Mouse (Mus musculus): Measurements from ENCODE around the gene Saysd1. TPM values are rescaled to one million over a fixed set of nuclear protein-coding genes. Genes with fewer than 3 reads are reported as not detected.
A peak's percentile ranks its signal among the peaks of the same experiment; 100 is the strongest.

The Saysd1 gene
- total and polyA plus RNA-seq, 3 experiments = 5.3 to 6.6 (median 5.9) TPM

GRCm38 (mm10) chr14:20177494-20178123 is 39.3 kb upstream of the Saysd1 start:
- Histone ChIP-seq H3K9me3 (replicated peaks; ENCODE audit: low read length) (no peaks in the 10 kb centered on the region), H3K4me2 (ENCODE audit: insufficient read depth, low read depth, poor library complexity, severe bottlenecking) (peak overlapping the region; percentile 89), H3K79me2 (replicated peaks; ENCODE audit: control insufficient read depth, extremely low read depth, insufficient read depth, poor library complexity, severe bottlenecking) (peaks cover 69% of the 10 kb centered on the region), H3K9ac (ENCODE audit: insufficient read depth, low read depth) (peak overlapping the region; percentile 41; the same call in 1 of the 2 replicates), H3K27me3 (replicated peaks) (no peaks in the 10 kb centered on the region), H3K36me3 (replicated peaks in 1 of 2; ENCODE audit: control insufficient read depth in 1 of 2, insufficient read depth in 1 of 2, low read length in 1 of 2) (no peaks in the 10 kb centered on the region), H3K4me1 (ENCODE audit: control insufficient read depth in 1 of 2, insufficient read depth in 2 of 2) (peaks cover 14 to 60% of the 10 kb centered on the region in 2 experiments), H3K4me3 (replicated peaks in 1 of 3; ENCODE audit: low read depth in 2 of 3, low read length in 2 of 3, poor library complexity in 1 of 3) (peak overlapping the region; percentile 7 to 87 (median 14)), H3K27ac (ENCODE audit: insufficient read depth, low read depth) (no peak overlapping the region)
- DNase-seq (ENCODE audit: extremely low read depth) = no peak
- dilution Hi-C loops (cut with MboI; ENCODE audit: extremely low pct_ligation_motif_present, extremely low pct_unique_long_range_greater_than_20kb, low sequenced_read_pairs) = no loop called here
- TF ChIP-seq ZMIZ1 (IDR thresholded peaks at IDR 0.05; ENCODE audit: low read depth, low read length) (no peak), RAD21 (IDR thresholded peaks at IDR 0.05; ENCODE audit: low read depth, low read length) (no peak), USF2 (conservative IDR thresholded peaks at IDR 0.05; ENCODE audit: low read depth, low read length) (no peak), NELFE (IDR thresholded peaks at IDR 0.05; ENCODE audit: low read depth, low read length) (no peak), MAX (IDR thresholded peaks at IDR 0.05; ENCODE audit: low read length) (no peak), JUN (IDR thresholded peaks at IDR 0.05; ENCODE audit: insufficient read depth, low read depth, low read length) (no peak), USF1 (IDR thresholded peaks at IDR 0.05; ENCODE audit: low read depth, low read length) (no peak), MAFK (IDR thresholded peaks at IDR 0.05; ENCODE audit: insufficient replicate concordance, low read length) (no peak), BHLHE40 (IDR thresholded peaks at IDR 0.05; ENCODE audit: low read depth, low read length) (no peak), MAZ (IDR thresholded peaks at IDR 0.05; ENCODE audit: low read depth, low read length) (no peak), KAT2A (IDR thresholded peaks at IDR 0.05; ENCODE audit: insufficient replicate concordance, low read length) (no peak), MEF2A (IDR thresholded peaks at IDR 0.05; ENCODE audit: borderline replicate concordance, low read depth, low read length) (no peak), CHD1 (IDR thresholded peaks at IDR 0.05; ENCODE audit: low read depth, low read length) (no peak), TCF12 (IDR thresholded peaks at IDR 0.05; ENCODE audit: low read depth, low read length) (no peak), MYC (IDR thresholded peaks at IDR 0.05; ENCODE audit: low read depth, low read length) (no peak)
- in situ Hi-C loops (cut with MboI; ENCODE audit: low pct_ligation_motif_present, low pct_unique_long_range_greater_than_20kb, low sequenced_read_pairs) = loop anchor here (5.0 kb wide), 1 partner anchor 55 kb away; no protein-coding TSS in a partner anchor

DNA sequence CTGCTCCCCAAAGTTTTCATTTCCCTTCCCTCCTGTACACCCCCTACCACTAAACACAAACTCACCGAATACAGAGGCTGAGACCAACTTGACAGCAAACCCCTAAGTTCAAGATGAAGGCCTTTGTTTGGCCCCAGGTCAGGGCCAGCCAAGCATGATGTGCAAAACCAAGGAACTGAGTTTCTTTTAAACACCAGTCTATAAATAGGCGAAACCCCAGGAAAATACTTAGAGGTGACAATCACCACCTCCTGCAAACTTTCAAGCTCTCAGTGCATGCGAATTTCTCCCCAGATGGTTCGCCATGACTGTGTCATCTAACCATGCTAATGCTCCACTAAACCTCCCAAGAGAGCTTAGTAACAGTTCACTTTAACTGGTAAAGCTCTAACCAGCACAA is 37.4 kb upstream of the Saysd1 start:
- H3K79me2 ChIP-seq (replicated peaks; ENCODE audit: control insufficient read depth, extremely low read depth, insufficient read depth, poor library complexity, severe bottlenecking) = peaks cover 80% of the 10 kb centered on the region
- no peak for DNase-seq (ENCODE audit: extremely low read depth)
- no peak overlapping the region for H3K4me3 ChIP-seq (replicated peaks in 1 of 3; ENCODE audit: low read depth in 2 of 3, low read length in 2 of 3, poor library complexity in 1 of 3)
- dilution Hi-C loops (cut with MboI; ENCODE audit: extremely low pct_ligation_motif_present, extremely low pct_unique_long_range_greater_than_20kb, low sequenced_read_pairs) = no loop called here
- H3K27me3 ChIP-seq (replicated peaks) = no peaks in the 10 kb centered on the region
- 0 out of 2 replicates have a peak overlapping the region, but pooled peaks have one; percentile 0 for H3K9ac ChIP-seq (ENCODE audit: insufficient read depth, low read depth)
- no peaks in the 10 kb centered on the region for H3K9me3 ChIP-seq (replicated peaks; ENCODE audit: low read length)
- TF ChIP-seq MAX (IDR thresholded peaks at IDR 0.05; ENCODE audit: low read length) (peak; percentile 30; the same call in 1 of the 2 replicates), MXI1 (IDR thresholded peaks at IDR 0.05; ENCODE audit: low read depth, low read length) (0 out of 2 replicates have a peak, but pooled peaks have one; percentile 3), ETS1 (conservative IDR thresholded peaks at IDR 0.05; ENCODE audit: low read depth, low read length) (0 out of 2 replicates have a peak, but pooled peaks have one; percentile 21), ZNF384 (IDR thresholded peaks at IDR 0.05; ENCODE audit: low read depth, low read length) (peak; percentile 36; the same call in 1 of the 2 replicates), EP300 (IDR thresholded peaks at IDR 0.05; ENCODE audit: low read length) (peak; percentile 17; the same call in 1 of the 2 replicates), ZKSCAN1 (IDR thresholded peaks at IDR 0.05; ENCODE audit: borderline replicate concordance, low read depth, low read length) (no peak), ZMIZ1 (IDR thresholded peaks at IDR 0.05; ENCODE audit: low read depth, low read length) (no peak), ZC3H11A (IDR thresholded peaks at IDR 0.05; ENCODE audit: low read depth, low read length) (no peak), MEF2A (IDR thresholded peaks at IDR 0.05; ENCODE audit: borderline replicate concordance, low read depth, low read length) (peak; percentile 67; the same call in 1 of the 2 replicates)
- H3K27ac ChIP-seq (ENCODE audit: insufficient read depth, low read depth) = peak overlapping the region; percentile 82
- H3K4me1 ChIP-seq (ENCODE audit: control insufficient read depth in 1 of 2, insufficient read depth in 2 of 2) = peaks cover 26 to 75% of the 10 kb centered on the region in 2 experiments
- peaks cover 0 to 11% of the 10 kb centered on the region in 2 experiments for H3K36me3 ChIP-seq (replicated peaks in 1 of 2; ENCODE audit: control insufficient read depth in 1 of 2, insufficient read depth in 1 of 2, low read length in 1 of 2)
- peak overlapping the region; percentile 41; the same call in 1 of the 2 replicates for H3K4me2 ChIP-seq (ENCODE audit: insufficient read depth, low read depth, poor library complexity, severe bottlenecking)
- in situ Hi-C loops (cut with MboI; ENCODE audit: low pct_ligation_motif_present, low pct_unique_long_range_greater_than_20kb, low sequenced_read_pairs) = loop anchor here (5.0 kb wide), 1 partner anchor 53 kb away; no protein-coding TSS in a partner anchor

Data from CH12.LX (cell line).